Mouse (Mus musculus) large intestine, adult 2 months (tissue): Measurements from ENCODE around the gene Ptgfrn. TPM values are rescaled to one million over a fixed set of nuclear protein-coding genes. Genes with fewer than 3 reads are reported as not detected.

ENCODE experiments used
- DNase-seq: peaks from one replicate; pipeline ENCODE4 v3.0.0-alpha.2; 2012; ENCODE audit warnings: low read depth, low spot score
- WGBS: fragments of 180-500 bp; shearing (Covaris S2); methylation state at CpG from one replicate; pipeline ENCODE4 v1.1.7; 2018; 5-methylcytosine and 5-hydroxymethylcytosine counted together
- polyA plus RNA-seq: library from polyadenylated mRNA; depleted of rRNA; stranded (reverse); fragments of >200 nt; gene quantifications from 2 replicates; pipeline ENCODE4 v1.2.3, GENCODE M21; 2012

Ptgfrn gene
- polyA plus RNA-seq, 1 experiment, result 24.1 TPM

DNA sequence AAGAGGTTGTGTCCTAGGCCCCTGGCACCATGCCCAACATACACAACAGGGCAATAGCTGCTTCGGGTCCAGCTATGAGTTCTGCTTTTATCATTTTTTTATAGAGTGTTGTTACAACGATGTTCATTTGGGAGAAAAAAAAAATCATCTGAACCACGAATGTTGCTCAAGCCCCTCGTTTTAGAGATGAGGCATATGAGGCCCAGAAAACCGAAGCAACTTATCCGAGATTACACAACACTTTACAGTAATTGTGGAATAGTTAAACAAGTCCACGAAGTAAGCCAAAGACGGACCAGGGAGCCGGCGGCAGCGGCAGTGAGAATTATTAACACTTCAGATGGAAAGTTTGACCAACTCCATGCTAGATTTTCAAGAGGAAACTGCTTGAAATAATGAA lies 7.7 kb upstream of the Ptgfrn start:
- 69% methylated on average over 11 of the region's 11 CpGs for WGBS
- DNase-seq, result no peak

DNA sequence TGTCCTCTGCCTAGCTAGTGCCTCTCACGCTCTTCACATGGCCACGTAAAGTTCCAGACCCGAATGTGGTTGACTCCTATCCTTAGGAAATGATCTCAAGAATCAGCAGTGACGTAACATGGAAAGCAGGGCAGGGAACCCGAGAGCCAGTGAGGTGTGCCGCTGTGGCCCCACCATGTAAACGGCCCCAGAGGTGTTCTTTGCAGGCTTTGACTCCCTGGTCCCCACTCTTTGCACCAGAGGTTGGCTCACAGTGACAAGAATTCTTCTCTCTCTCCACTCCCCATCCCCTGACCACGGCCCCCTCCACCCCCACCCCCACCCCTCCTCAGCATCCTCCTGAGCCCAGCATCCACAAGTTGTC lies 7.3 kb upstream of the Ptgfrn start:
- WGBS, result 81% methylated on average over 8 of the region's 8 CpGs

GRCm38 (mm10) chr3:101116431-101117385 lies 6.6 kb upstream of the Ptgfrn start:
- 52% methylated on average over 25 of the region's 25 CpGs for WGBS
- DNase-seq, result no peak

More for the DNA sequence above, 7.3 kb upstream of the Ptgfrn start:
- DNase-seq, result no peak

- 50% methylated on average over 5 of the region's 5 CpGs for WGBS
These were observed 2.4 kb upstream of the Ptgfrn start for GRCm38 (mm10) chr3:101112518-101112894.

DNA sequence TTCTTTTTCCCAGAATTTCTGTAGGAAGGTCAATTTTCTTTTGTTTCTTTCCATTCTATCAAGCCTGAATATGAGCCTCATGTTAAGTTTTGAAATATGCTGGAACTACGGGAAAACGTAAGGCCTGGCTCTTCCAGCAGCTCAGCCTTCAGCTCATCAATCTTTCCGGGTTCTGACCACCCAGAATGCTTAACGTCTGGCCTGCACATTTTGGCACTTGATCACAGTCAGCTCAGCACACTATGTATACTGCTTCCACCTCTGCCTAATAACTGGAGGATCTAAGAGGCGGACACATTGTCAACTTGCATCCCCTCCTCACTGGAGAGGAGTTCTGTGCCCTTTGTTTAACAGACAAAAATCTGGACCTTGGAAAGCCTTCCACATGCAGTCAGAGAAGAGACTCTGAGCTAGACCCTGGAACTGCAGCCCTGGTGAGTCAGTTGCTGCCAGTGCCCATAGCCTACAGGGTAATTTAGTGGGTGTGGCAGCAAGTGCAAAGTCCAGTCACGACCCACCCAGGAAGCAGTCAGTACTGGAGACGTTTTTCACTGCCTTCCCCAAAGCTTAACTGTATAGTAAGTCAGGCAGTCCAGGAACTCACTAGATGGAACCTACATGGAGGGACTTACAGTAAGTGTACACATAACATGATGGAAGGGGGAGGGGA lies 1.9 kb upstream of the Ptgfrn start:
- peak; percentile 89 for DNase-seq
- WGBS, result 20% methylated on average over 7 of the region's 7 CpGs

More at GRCm38 (mm10) chr3:101112518-101112894, 2.4 kb upstream of the Ptgfrn start:
- no peak for DNase-seq

GRCm38 (mm10) chr3:101111321-101111720 lies 1.2 kb upstream of the Ptgfrn start:
- no peak for DNase-seq
- 55% methylated on average over 10 of the region's 10 CpGs for WGBS

DNA sequence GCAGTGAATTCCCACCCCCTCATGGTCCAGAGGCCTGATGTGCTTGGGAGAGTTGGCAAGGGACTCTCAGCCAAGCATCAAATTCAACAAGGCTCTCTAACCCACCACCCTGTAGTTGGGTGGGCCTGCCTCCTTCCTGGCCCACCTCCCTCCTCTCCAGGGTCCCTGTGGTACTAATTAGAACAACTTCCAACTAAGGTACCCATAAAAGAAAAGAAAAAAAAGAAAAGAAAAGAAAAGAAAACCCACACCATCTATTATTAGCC lies 693 bp upstream of the Ptgfrn start:
- DNase-seq, result no peak

- WGBS, result under 1% methylated on average over 47 of the region's 47 CpGs
- DNase-seq, result no peak
These were observed 488 bp downstream of the Ptgfrn start for GRCm38 (mm10) chr3:101109558-101110021.

- no peak for DNase-seq
- 27% methylated on average over 5 of the region's 5 CpGs for WGBS
These were observed 1.2 kb downstream of the Ptgfrn start for GRCm38 (mm10) chr3:101108848-101109247.

DNA sequence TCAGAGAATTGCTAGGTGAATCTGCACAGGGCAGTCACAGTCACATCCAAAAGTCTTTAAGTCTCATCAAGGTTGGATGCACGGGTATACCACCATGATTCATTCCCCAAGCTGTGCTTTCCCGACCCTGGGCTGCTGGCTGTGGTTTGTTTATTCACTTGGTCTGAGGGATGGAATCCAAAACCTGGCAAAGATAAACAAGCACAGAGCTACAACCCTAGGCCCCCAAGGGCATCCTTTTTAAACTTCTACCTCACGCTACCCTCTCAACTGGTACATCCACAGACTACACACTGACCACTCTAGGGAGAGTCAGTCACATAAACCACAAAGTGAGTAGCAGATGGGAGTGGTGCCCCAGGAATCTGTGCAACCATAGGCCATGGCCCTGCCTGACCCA lies 1.8 kb downstream of the Ptgfrn start:
- WGBS, result 55% methylated on average over 3 of the region's 3 CpGs

DNA sequence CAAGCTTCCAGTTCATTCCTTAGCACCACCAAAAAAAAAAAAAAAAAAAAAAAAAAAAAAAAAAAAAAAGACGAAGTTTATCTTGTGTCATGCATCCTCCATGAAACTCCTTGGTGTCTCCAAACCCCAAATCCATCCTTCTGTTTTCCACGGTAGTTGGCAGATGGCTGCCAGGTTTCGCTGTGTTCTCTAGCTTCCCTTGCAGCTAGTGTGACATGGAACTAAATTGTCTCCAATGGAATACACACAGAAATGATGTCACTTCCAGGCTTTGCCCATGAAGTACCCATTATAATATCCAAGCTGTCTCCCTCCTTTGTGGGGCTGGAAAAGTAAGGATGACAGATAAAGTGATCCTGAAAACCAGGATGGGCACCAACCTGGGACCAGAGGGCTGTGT lies 3.8 kb downstream of the Ptgfrn start:
- no peak for DNase-seq
- WGBS, result 73% methylated on average over 3 of the region's 3 CpGs

More for the DNA sequence above, 1.8 kb downstream of the Ptgfrn start:
- no peak for DNase-seq

DNA sequence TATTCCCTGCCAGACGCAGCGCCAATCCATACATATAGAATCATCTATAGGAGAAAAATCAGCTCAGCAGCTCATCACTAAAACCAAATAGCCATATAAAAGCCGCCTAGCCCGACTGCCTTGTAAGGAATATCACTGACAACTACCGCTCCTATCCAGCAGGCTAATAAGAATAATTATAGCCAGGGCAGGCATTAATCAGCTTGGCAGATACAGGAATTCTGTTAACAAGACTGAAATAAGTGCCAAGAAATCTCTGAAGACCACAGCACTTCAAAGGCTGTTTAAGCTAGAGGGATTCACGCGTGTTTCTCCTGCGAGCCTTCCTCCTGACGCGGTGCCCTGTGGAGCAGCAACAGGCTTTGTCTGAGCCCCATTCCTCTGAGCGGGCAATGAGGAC lies 4.6 kb downstream of the Ptgfrn start:
- no peak for DNase-seq
- 82% methylated on average over 11 of the region's 11 CpGs for WGBS

DNA sequence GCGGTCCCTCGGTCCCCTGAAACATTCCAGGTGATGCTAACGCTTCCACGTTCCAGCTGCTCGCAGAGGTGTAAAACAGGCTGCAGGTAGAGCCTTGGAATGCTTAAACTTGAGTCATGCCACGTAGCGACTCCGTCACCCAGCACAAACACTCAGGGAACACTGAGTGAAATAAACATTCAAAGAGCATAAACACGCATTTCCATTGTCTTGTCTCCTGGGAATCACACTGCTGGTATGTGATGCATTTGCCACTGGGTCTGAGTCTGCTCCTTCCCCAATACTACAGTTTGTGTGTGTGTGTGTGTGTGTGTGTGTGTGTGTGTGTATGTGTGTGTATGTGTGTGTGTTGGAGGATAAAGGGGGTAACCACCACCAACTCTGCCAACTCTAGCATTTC lies 5.2 kb downstream of the Ptgfrn start:
- WGBS, result 85% methylated on average over 9 of the region's 9 CpGs
- no peak for DNase-seq

GRCm38 (mm10) chr3:101103770-101104169 lies 6.3 kb downstream of the Ptgfrn start:
- no peak for DNase-seq
- 70% methylated on average over 9 of the region's 9 CpGs for WGBS

- no peak for DNase-seq
- WGBS, result 90% methylated on average over 7 of the region's 7 CpGs
These were observed 8.0 kb downstream of the Ptgfrn start for GRCm38 (mm10) chr3:101102106-101102505.

DNA sequence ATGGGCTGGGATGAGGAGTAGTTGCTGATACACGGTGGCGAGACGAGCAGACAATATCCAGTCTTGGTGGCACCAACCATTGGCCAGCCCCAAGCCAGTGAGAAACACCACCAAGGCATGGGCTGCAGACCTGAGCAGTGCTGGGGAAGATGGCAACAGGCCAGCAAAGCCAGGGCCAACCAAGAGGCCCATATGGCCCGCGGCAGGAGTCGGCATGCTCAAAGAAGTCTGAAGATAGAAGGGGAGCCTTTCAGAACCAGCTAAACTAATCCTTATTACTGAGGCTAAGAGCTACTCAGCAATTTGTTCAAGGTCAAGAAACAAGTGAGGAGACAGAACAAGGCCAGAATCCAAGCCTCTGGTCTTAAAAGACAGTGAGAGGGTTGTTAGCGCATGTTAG lies 8.9 kb downstream of the Ptgfrn start:
- WGBS, result 89% methylated on average over 7 of the region's 7 CpGs
- no peak for DNase-seq

- 61% methylated on average over 9 of the region's 9 CpGs for WGBS
- DNase-seq, result no peak
These were observed 10.2 kb downstream of the Ptgfrn start for GRCm38 (mm10) chr3:101099701-101100357.

GRCm38 (mm10) chr3:101098073-101098472 lies 12.0 kb downstream of the Ptgfrn start:
- WGBS, result 63% methylated on average over 4 of the region's 4 CpGs
- DNase-seq, result no peak

DNA sequence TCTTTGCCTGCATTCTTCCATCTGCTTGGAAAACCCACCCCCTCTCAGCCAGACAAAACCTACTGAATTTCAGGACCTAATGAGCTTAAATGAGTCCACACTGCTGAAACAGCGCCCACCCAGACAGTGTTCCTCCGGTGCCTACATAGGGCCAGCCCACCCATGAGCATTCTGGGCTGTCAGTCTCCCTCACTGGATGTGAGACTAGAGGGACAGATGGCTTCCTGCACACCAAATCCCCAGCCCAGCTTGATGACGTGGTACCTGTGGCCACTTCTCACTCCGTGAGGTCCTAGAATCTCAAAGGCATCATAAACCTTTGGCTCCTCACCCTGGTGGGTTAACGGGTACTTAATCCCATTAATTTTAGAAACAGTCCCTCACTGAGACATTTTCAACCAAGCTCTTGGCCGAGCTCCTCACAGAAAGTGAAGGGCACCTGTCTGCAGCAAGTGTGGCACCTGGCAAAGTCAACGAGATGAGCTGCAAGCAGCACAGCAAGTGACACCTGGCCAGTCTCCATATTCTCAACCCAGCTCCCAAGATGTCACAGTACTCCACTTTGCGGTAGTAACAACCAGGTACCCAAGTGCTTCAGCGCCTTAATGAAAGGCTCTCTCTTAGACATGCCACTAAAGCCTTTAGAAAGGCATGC lies 12.8 kb downstream of the Ptgfrn start:
- 82% methylated on average over 9 of the region's 9 CpGs for WGBS
- no peak for DNase-seq

- DNase-seq, result no peak
- WGBS, result 38% methylated on average over 5 of the region's 5 CpGs
These were observed 14.2 kb downstream of the Ptgfrn start for GRCm38 (mm10) chr3:101095761-101096449.
